ENCODE assay signal across 8 mouse cellular contexts in the genomic region with DNA sequence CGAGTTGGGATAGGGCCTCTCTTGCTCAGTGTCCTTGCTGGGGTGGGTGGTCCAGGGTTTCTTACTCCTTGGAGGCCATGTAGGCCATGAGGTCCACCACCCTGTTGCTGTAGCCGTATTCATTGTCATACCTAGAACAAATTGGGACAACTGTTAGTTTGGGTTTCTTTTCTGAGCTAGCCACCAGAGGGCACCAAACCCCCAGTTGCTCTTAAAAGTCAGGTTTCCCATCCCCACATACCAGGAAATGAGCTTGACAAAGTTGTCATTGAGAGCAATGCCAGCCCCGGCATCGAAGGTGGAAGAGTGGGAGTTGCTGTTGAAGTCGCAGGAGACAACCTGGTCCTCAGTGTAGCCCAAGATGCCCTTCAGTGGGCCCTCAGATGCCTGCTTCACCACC. TPM values are rescaled to one million over a fixed set of nuclear protein-coding genes. Genes with fewer than 3 reads are reported as not detected.
DNase-seq lines count a peak whose midpoint lies in the region; ATAC-seq lines count a peak whose summit lies in the region.
"Not testable (repeated sequence)": the region's sequence is repeated elsewhere in the genome, so short reads cannot be mapped to it uniquely, and the experiment has no call there.

No protein-coding gene starts in this region.

- not testable (repeated sequence) for H3K4me1 ChIP-seq in brown adipose tissue, adult 24 weeks (ENCODE audit: control insufficient read depth, insufficient read depth, insufficient read length, low read length)
- peaks cover 14% of the 10 kb centered on the region for H3K4me1 ChIP-seq in embryonic facial prominence, embryonic 14.5 days (ENCODE audit: control insufficient read depth, insufficient read depth, low read length)
- peaks cover 14 to 34% of the 10 kb centered on the region in 2 experiments; a peak in 3 of 4 replicates for H3K4me1 ChIP-seq in heart, embryonic 14.5 days (ENCODE audit: control insufficient read depth in 2 of 2, insufficient read depth in 2 of 2, low read length in 2 of 2)
- H3K4me1 ChIP-seq in liver, embryonic 13.5 days (replicated peaks) = peaks cover 76% of the 10 kb centered on the region

- H3K4me2 ChIP-seq in embryonic facial prominence, embryonic 14.5 days (ENCODE audit: low read depth, low read length); liver, embryonic 13.5 days: not testable (repeated sequence)
- peak overlapping the region; percentile 70 for H3K4me2 ChIP-seq in heart, embryonic 14.5 days (ENCODE audit: low read length)

- WGBS in embryonic facial prominence, embryonic 14.5 days = 50% methylated on average over 1 of the region's 5 CpGs
- 8% methylated on average over 3 of the region's 5 CpGs for WGBS in heart, embryonic 14.5 days
- 18% methylated on average over 4 of the region's 5 CpGs for WGBS in liver, embryonic 13.5 days (ENCODE audit: insufficient replicate concordance)

- not testable (repeated sequence) for ATAC-seq in embryonic facial prominence, embryonic 14.5 days (ENCODE audit: low read depth); heart, embryonic 14.5 days (ENCODE audit: insufficient number of reproducible peaks, insufficient read depth, low FRiP score, low read depth); liver, embryonic 13.5 days (ENCODE audit: low read depth)

- H3K27me3 ChIP-seq in embryonic facial prominence, embryonic 14.5 days (replicated peaks; ENCODE audit: control insufficient read depth, insufficient read depth, low read length); heart, embryonic 14.5 days (ENCODE audit: control insufficient read depth, insufficient read depth, low read length); liver, embryonic 13.5 days: not testable (repeated sequence)

- 0 out of 2 replicates have a peak overlapping the region, but pooled peaks have one; percentile 1 for H3K4me3 ChIP-seq in brown adipose tissue, adult 24 weeks (ENCODE audit: insufficient read depth, low read depth, low read length)
- not testable (repeated sequence) for H3K4me3 ChIP-seq in embryonic facial prominence, embryonic 14.5 days (ENCODE audit: low read depth, low read length); liver, embryonic 13.5 days (replicated peaks)
- peak overlapping the region; percentile 6 to 10; a peak in 2 of 4 replicates for H3K4me3 ChIP-seq in heart, embryonic 14.5 days (ENCODE audit: control insufficient read depth in 1 of 2, insufficient read depth in 1 of 2, low read depth in 1 of 2, low read length in 2 of 2)

- H3K9me3 ChIP-seq in embryonic facial prominence, embryonic 14.5 days (ENCODE audit: control insufficient read depth, low read length); heart, embryonic 14.5 days (ENCODE audit: control insufficient read depth, low read length); liver, embryonic 13.5 days (replicated peaks): not testable (repeated sequence)

- peak; percentile 88 for DNase-seq in ES-CJ7 (ENCODE audit: low read depth, low spot score)
- DNase-seq in embryonic facial prominence, embryonic 14.5 days (ENCODE audit: low spot score) = peak; percentile 77
- peak; percentile 74 for DNase-seq in kidney, postnatal 14 days
- peak; percentile 50 for DNase-seq in liver, embryonic 13.5 days
- DNase-seq in ovary, postnatal 14 days (ENCODE audit: low spot score) = peak; percentile 61
- DNase-seq in thymus, postnatal 0 days (ENCODE audit: low spot score) = peak; percentile 86

- not testable (repeated sequence) for H3K9ac ChIP-seq in embryonic facial prominence, embryonic 14.5 days (ENCODE audit: low read depth, low read length); liver, embryonic 13.5 days
- peak overlapping the region; percentile 34; the same call in 1 of the 2 replicates for H3K9ac ChIP-seq in heart, embryonic 14.5 days (ENCODE audit: low read length)

- not testable (repeated sequence) for H3K27ac ChIP-seq in brown adipose tissue, adult 24 weeks (replicated peaks; ENCODE audit: low read depth, low read length); embryonic facial prominence, embryonic 14.5 days (replicated peaks; ENCODE audit: low read depth, low read length)
- peak overlapping the region; percentile 37 to 86; a peak in 3 of 4 replicates for H3K27ac ChIP-seq in heart, embryonic 14.5 days (replicated peaks in 1 of 2; ENCODE audit: control insufficient read depth in 1 of 2, insufficient read depth in 1 of 2, low read depth in 2 of 2, low read length in 2 of 2)
- H3K27ac ChIP-seq in liver, embryonic 13.5 days = 0 out of 2 replicates have a peak overlapping the region, but pooled peaks have one; percentile 13

- H3K36me3 ChIP-seq in embryonic facial prominence, embryonic 14.5 days (ENCODE audit: control insufficient read depth, insufficient read depth, low read length) = peaks cover 57% of the 10 kb centered on the region
- H3K36me3 ChIP-seq in heart, embryonic 14.5 days (ENCODE audit: control insufficient read depth, insufficient read depth, low read length) = peaks cover 72% of the 10 kb centered on the region
- H3K36me3 ChIP-seq in liver, embryonic 13.5 days = peaks cover 74% of the 10 kb centered on the region

RNA-seq across cellular contexts. Expression of a gene that starts 4.3 kb away (rescaled TPM):
- 1,014 and 1,139 TPM in 2 replicates for polyA plus RNA-seq in brown adipose tissue, adult 24 weeks (2012; ENCODE audit: insufficient read depth, insufficient read length, missing spikeins)
- polyA plus RNA-seq in embryonic facial prominence, embryonic 14.5 days (2014; fragmentation: Nextera tagmentation; extraction: Ambion mirVana) = 1,831 and 1,850 TPM in 2 replicates
- polyA plus RNA-seq in heart, embryonic 14.5 days (2014; fragmentation: Nextera tagmentation; extraction: Ambion mirVana) = 4,765 and 5,242 TPM in 2 replicates
- polyA plus RNA-seq in liver, embryonic 13.5 days (2015; fragmentation: Nextera tagmentation; extraction: Ambion mirVana) = 1,179 and 1,220 TPM in 2 replicates
- 1,452 and 1,606 TPM in 2 replicates for polyA plus RNA-seq in thymus, postnatal 0 days (2015; fragmentation: Nextera tagmentation; extraction: Ambion mirVana)

RNA-seq across cellular contexts. Expression of a gene that starts 16.9 kb away (rescaled TPM):
- 2.9 and 3.2 TPM in 2 replicates for polyA plus RNA-seq in brown adipose tissue, adult 24 weeks (2012; ENCODE audit: insufficient read depth, insufficient read length, missing spikeins)
- polyA plus RNA-seq in embryonic facial prominence, embryonic 14.5 days (2014; fragmentation: Nextera tagmentation; extraction: Ambion mirVana) = 37.9 and 43.7 TPM in 2 replicates
- 8.7 and 9.7 TPM in 2 replicates for polyA plus RNA-seq in heart, embryonic 14.5 days (2014; fragmentation: Nextera tagmentation; extraction: Ambion mirVana)
- polyA plus RNA-seq in liver, embryonic 13.5 days (2015; fragmentation: Nextera tagmentation; extraction: Ambion mirVana) = 3.7 and 3.9 TPM in 2 replicates
- 13.8 and 19.0 TPM in 2 replicates for polyA plus RNA-seq in thymus, postnatal 0 days (2015; fragmentation: Nextera tagmentation; extraction: Ambion mirVana)

RNA-seq across cellular contexts. Expression of a gene that starts 29.5 kb away (rescaled TPM):
- polyA plus RNA-seq in brown adipose tissue, adult 24 weeks (2012; ENCODE audit: insufficient read depth, insufficient read length, missing spikeins) = 7.5 and 9.2 TPM in 2 replicates
- 76.7 and 90.8 TPM in 2 replicates for polyA plus RNA-seq in embryonic facial prominence, embryonic 14.5 days (2014; fragmentation: Nextera tagmentation; extraction: Ambion mirVana)
- 66.0 and 67.5 TPM in 2 replicates for polyA plus RNA-seq in heart, embryonic 14.5 days (2014; fragmentation: Nextera tagmentation; extraction: Ambion mirVana)
- polyA plus RNA-seq in liver, embryonic 13.5 days (2015; fragmentation: Nextera tagmentation; extraction: Ambion mirVana) = 94.5 and 101 TPM in 2 replicates
- 130 and 153 TPM in 2 replicates for polyA plus RNA-seq in thymus, postnatal 0 days (2015; fragmentation: Nextera tagmentation; extraction: Ambion mirVana)

RNA-seq across cellular contexts. Expression of a gene that starts 29.6 kb away (rescaled TPM):
- polyA plus RNA-seq in brown adipose tissue, adult 24 weeks (2012; ENCODE audit: insufficient read depth, insufficient read length, missing spikeins) = 316 and 439 TPM in 2 replicates
- 198 and 205 TPM in 2 replicates for polyA plus RNA-seq in embryonic facial prominence, embryonic 14.5 days (2014; fragmentation: Nextera tagmentation; extraction: Ambion mirVana)
- polyA plus RNA-seq in heart, embryonic 14.5 days (2014; fragmentation: Nextera tagmentation; extraction: Ambion mirVana) = 261 and 264 TPM in 2 replicates
- polyA plus RNA-seq in liver, embryonic 13.5 days (2015; fragmentation: Nextera tagmentation; extraction: Ambion mirVana) = 217 and 225 TPM in 2 replicates
- polyA plus RNA-seq in thymus, postnatal 0 days (2015; fragmentation: Nextera tagmentation; extraction: Ambion mirVana) = 281 and 294 TPM in 2 replicates

RNA-seq across cellular contexts. Expression of a gene that starts 30.3 kb away (rescaled TPM):
- 10.0 and 16.0 TPM in 2 replicates for polyA plus RNA-seq in brown adipose tissue, adult 24 weeks (2012; ENCODE audit: insufficient read depth, insufficient read length, missing spikeins)
- 56.4 and 60.4 TPM in 2 replicates for polyA plus RNA-seq in embryonic facial prominence, embryonic 14.5 days (2014; fragmentation: Nextera tagmentation; extraction: Ambion mirVana)
- 35.3 and 36.6 TPM in 2 replicates for polyA plus RNA-seq in heart, embryonic 14.5 days (2014; fragmentation: Nextera tagmentation; extraction: Ambion mirVana)
- 60.6 and 65.5 TPM in 2 replicates for polyA plus RNA-seq in liver, embryonic 13.5 days (2015; fragmentation: Nextera tagmentation; extraction: Ambion mirVana)
- 53.9 and 60.7 TPM in 2 replicates for polyA plus RNA-seq in thymus, postnatal 0 days (2015; fragmentation: Nextera tagmentation; extraction: Ambion mirVana)
